Mouse (Mus musculus) MEL (cell line): ENCODE results near the gene Gm11985. TPM values are rescaled to one million over a fixed set of nuclear protein-coding genes. Genes with fewer than 3 reads are reported as not detected.
A peak's percentile ranks its signal among the peaks of the same experiment; 100 is the strongest.

ENCODE experiments used
- DNase-seq: peaks from one replicate; pipeline ENCODE4 v3.0.0; 2011; ENCODE audit warnings: low read depth, low spot score
- H3K27ac ChIP-seq: 2 replicates; pipeline ENCODE4 v1.5.1; 2012; ENCODE audit warnings: low read depth, mild to moderate bottlenecking, control low read depth, low read length, moderate library complexity; ENCODE audit not compliant: control insufficient read depth
- H3K27me3 ChIP-seq, 2 experiments: fragments of 150-350 bp in 1 of 2; sonication (generic) in 1 of 2; 2 replicates each; pipeline ENCODE4 v1.6.1; 2012; ENCODE audit warnings: low read length in 2 of 2, mild to moderate bottlenecking in 2 of 2, improper control_type of control experiment in 1 of 2, moderate library complexity in 1 of 2; ENCODE audit not compliant: insufficient read depth in 2 of 2, control insufficient read depth in 1 of 2
- H3K36me3 ChIP-seq, 2 experiments: 2 replicates each; pipeline ENCODE4 v1.6.1; 2012 to 2014; ENCODE audit warnings: low read length in 2 of 2, improper control_type of control experiment in 1 of 2, inconsistent platforms in 1 of 2, mild to moderate bottlenecking in 1 of 2; ENCODE audit not compliant: insufficient read depth in 2 of 2, control insufficient read depth in 1 of 2
- H3K4me1 ChIP-seq, 2 experiments: fragments of 150-350 bp in 1 of 2; sonication (generic) in 1 of 2; 2 replicates each; pipeline ENCODE4 v1.6.1; 2012; ENCODE audit warnings: low read length in 2 of 2, improper control_type of control experiment in 1 of 2, mild to moderate bottlenecking in 1 of 2; ENCODE audit not compliant: insufficient read depth in 2 of 2, control insufficient read depth in 1 of 2
- H3K4me3 ChIP-seq, 2 experiments: fragments of 150-350 bp in 1 of 2; sonication (generic) in 1 of 2; 2 replicates each; pipeline ENCODE4 v1.5.1; 2012; ENCODE audit warnings: low read depth in 2 of 2, low read length in 2 of 2, mild to moderate bottlenecking in 2 of 2, moderate library complexity in 2 of 2, control low read depth in 1 of 2, improper control_type of control experiment in 1 of 2; ENCODE audit not compliant: control insufficient read depth in 1 of 2, insufficient read depth in 1 of 2
- H3K79me2 ChIP-seq: 2 replicates; pipeline ENCODE4 v1.6.1; 2012; ENCODE audit warnings: mild to moderate bottlenecking, low read length, moderate library complexity; ENCODE audit not compliant: control insufficient read depth, poor library complexity, insufficient read depth
- H3K9ac ChIP-seq: 2 replicates; pipeline ENCODE4 v1.6.1; 2012; ENCODE audit warnings: low read depth, mild to moderate bottlenecking, control low read depth, low read length, moderate library complexity; ENCODE audit not compliant: control insufficient read depth, poor library complexity, severe bottlenecking
- H3K9me3 ChIP-seq: fragments of 150-350 bp; sonication (generic); replicated peaks from 2 replicates; pipeline ENCODE4 v1.6.1; 2012; ENCODE audit warnings: mild to moderate bottlenecking, low read length, improper control_type of control experiment, moderate library complexity; ENCODE audit not compliant: insufficient read depth
- BHLHE40 ChIP-seq: IDR thresholded peaks from 2 replicates; pipeline ENCODE4 v1.6.1; 2012; ENCODE audit warnings: low read depth, mild to moderate bottlenecking, inconsistent platforms, low read length, improper control_type of control experiment, borderline replicate concordance
- CHD2 ChIP-seq: IDR thresholded peaks from 2 replicates; pipeline ENCODE4 v1.6.1; 2011; ENCODE audit warnings: low read length, improper control_type of control experiment
- CTCF ChIP-seq, 3 experiments: IDR thresholded peaks in 2 of 3; conservative IDR thresholded peaks in 1 of 3; 2 replicates each; pipeline ENCODE4 v1.5.1; 2011 to 2012; ENCODE audit warnings: low read length in 3 of 3, low read depth in 2 of 3, mild to moderate bottlenecking in 2 of 3, improper control_type of control experiment in 1 of 3, inconsistent platforms in 1 of 3, mixed read lengths in 1 of 3, moderate library complexity in 1 of 3; ENCODE audit not compliant: control insufficient read depth in 1 of 3, insufficient read depth in 1 of 3, poor library complexity in 1 of 3, severe bottlenecking in 1 of 3
- ELF1 ChIP-seq: IDR thresholded peaks from 2 replicates; pipeline ENCODE4 v1.6.1; 2014; ENCODE audit warnings: low read depth, mild to moderate bottlenecking, inconsistent platforms, low read length, improper control_type of control experiment, moderate library complexity
- ETS1 ChIP-seq: IDR thresholded peaks from 2 replicates; pipeline ENCODE4 v1.6.1; 2012; ENCODE audit warnings: low read depth, mild to moderate bottlenecking, inconsistent platforms, low read length, improper control_type of control experiment, moderate library complexity
- MXI1 ChIP-seq: IDR thresholded peaks from 2 replicates; pipeline ENCODE4 v1.6.1; 2011; ENCODE audit warnings: mild to moderate bottlenecking, low read depth, low read length, improper control_type of control experiment
- SIN3A ChIP-seq: IDR thresholded peaks from 2 replicates; pipeline ENCODE4 v1.6.1; 2012; ENCODE audit warnings: low read length, improper control_type of control experiment, inconsistent platforms
- SMC3 ChIP-seq: IDR thresholded peaks from 2 replicates; pipeline ENCODE4 v1.6.1; 2011; ENCODE audit warnings: low read depth, low read length, improper control_type of control experiment
- TAL1 ChIP-seq: IDR thresholded peaks from 2 replicates; pipeline ENCODE4 v1.6.1; 2012; ENCODE audit warnings: mild to moderate bottlenecking, inconsistent platforms, low read length, moderate library complexity, mixed read lengths
- ZMIZ1 ChIP-seq: IDR thresholded peaks from 2 replicates; pipeline ENCODE4 v1.6.1; 2012; ENCODE audit warnings: low read depth, mild to moderate bottlenecking, inconsistent platforms, low read length, improper control_type of control experiment, moderate library complexity
- ZNF384 ChIP-seq: IDR thresholded peaks from 2 replicates; pipeline ENCODE4 v1.6.1; 2012; ENCODE audit warnings: low read depth, mild to moderate bottlenecking, inconsistent platforms, low read length, improper control_type of control experiment
- polyA plus RNA-seq, 2 experiments: library from polyadenylated mRNA; stranded (reverse) in 1 of 2; unstranded in 1 of 2; fragments of >175 nt in 1 of 2; fragments of >200 nt in 1 of 2; gene quantifications; 2 replicates each; pipeline versions ENCODE4 v1.2.1 to v1.2.4; 2012; ENCODE audit warnings: low replicate concordance in 2 of 2, low read depth in 1 of 2; ENCODE audit not compliant: insufficient read length in 2 of 2, insufficient read depth in 1 of 2, missing spikeins in 1 of 2
- total RNA-seq: library from RNA; depleted of rRNA; stranded (reverse); fragments of 300-350 nt; gene quantifications from 2 replicates; pipeline ENCODE4 v1.2.3, GENCODE M21; 2012

Gene Gm11985
- total and polyA plus RNA-seq, 3 experiments, result not detected

- no peaks in the 10 kb centered on the region for H3K9me3 ChIP-seq
- H3K4me1 ChIP-seq, result no peaks in the 10 kb centered on the region
- H3K27me3 ChIP-seq, result no peaks in the 10 kb centered on the region
- H3K36me3 ChIP-seq, result no peaks in the 10 kb centered on the region
- DNase-seq, result no peak
- TF ChIP-seq TAL1 (no peak), MXI1 (no peak), BHLHE40 (no peak)
- TF ChIP-seq, all 39 proteins: peak for 0
- Histone ChIP-seq H3K27ac (no peak overlapping the region), H3K79me2 (no peaks in the 10 kb centered on the region), H3K9ac (no peak overlapping the region), H3K4me3 (no peak overlapping the region)
These were observed 43.1 kb downstream of the Gm11985 start for GRCm38 (mm10) chr11:7145221-7145620.

GRCm38 (mm10) chr11:7144369-7144768, 44.0 kb downstream of the Gm11985 start:
- no peaks in the 10 kb centered on the region for H3K36me3 ChIP-seq
- H3K79me2 ChIP-seq, result no peaks in the 10 kb centered on the region
- no peak overlapping the region for H3K4me3 ChIP-seq
- no peak for DNase-seq
- no peaks in the 10 kb centered on the region for H3K4me1 ChIP-seq
- H3K9me3 ChIP-seq, result no peaks in the 10 kb centered on the region
- H3K27me3 ChIP-seq, result no peaks in the 10 kb centered on the region
- TF ChIP-seq CTCF (IDR thresholded peaks at IDR 0.05 in 2 of 3, conservative IDR thresholded peaks at IDR 0.05 in 1 of 3; ENCODE audit: control insufficient read depth in 1 of 3, insufficient read depth in 1 of 3, low read depth in 2 of 3, low read length in 3 of 3, poor library complexity in 1 of 3, severe bottlenecking in 1 of 3), result peak in 1 of 3 experiments; percentile 23; a peak in 2 of 6 replicates
- no peak for TF ChIP-seq ZMIZ1
- no peak for TF ChIP-seq SMC3
- TF ChIP-seq ETS1, result no peak
- TF ChIP-seq BHLHE40, result no peak
- TF ChIP-seq SIN3A, result no peak
- H3K9ac ChIP-seq, result no peak overlapping the region
- no peak overlapping the region for H3K27ac ChIP-seq

- Histone ChIP-seq H3K36me3 (no peaks in the 10 kb centered on the region), H3K27me3 (no peaks in the 10 kb centered on the region), H3K4me1 (no peaks in the 10 kb centered on the region), H3K9me3 (no peaks in the 10 kb centered on the region), H3K4me3 (no peak overlapping the region), H3K9ac (no peak overlapping the region), H3K27ac (no peak overlapping the region), H3K79me2 (no peaks in the 10 kb centered on the region)
- TF ChIP-seq ZNF384 (no peak), ELF1 (no peak), CHD2 (no peak)
- DNase-seq, result peak; percentile 11
These were observed 45.6 kb downstream of the Gm11985 start for GRCm38 (mm10) chr11:7142725-7143124.
